Mouse (Mus musculus): Measurements from ENCODE around the gene Celf1. TPM values are rescaled to one million over a fixed set of nuclear protein-coding genes. Genes with fewer than 3 reads are reported as not detected.

Celf1 gene
- polyA plus RNA-seq (2015; fragmentation: Illumina TruSeq; extraction: RNeasy Lipid Tissue Mini Kit (QIAGEN cat#74804); ENCODE audit: insufficient read depth, low read depth, low replicate concordance) = 10.2 TPM

DNA sequence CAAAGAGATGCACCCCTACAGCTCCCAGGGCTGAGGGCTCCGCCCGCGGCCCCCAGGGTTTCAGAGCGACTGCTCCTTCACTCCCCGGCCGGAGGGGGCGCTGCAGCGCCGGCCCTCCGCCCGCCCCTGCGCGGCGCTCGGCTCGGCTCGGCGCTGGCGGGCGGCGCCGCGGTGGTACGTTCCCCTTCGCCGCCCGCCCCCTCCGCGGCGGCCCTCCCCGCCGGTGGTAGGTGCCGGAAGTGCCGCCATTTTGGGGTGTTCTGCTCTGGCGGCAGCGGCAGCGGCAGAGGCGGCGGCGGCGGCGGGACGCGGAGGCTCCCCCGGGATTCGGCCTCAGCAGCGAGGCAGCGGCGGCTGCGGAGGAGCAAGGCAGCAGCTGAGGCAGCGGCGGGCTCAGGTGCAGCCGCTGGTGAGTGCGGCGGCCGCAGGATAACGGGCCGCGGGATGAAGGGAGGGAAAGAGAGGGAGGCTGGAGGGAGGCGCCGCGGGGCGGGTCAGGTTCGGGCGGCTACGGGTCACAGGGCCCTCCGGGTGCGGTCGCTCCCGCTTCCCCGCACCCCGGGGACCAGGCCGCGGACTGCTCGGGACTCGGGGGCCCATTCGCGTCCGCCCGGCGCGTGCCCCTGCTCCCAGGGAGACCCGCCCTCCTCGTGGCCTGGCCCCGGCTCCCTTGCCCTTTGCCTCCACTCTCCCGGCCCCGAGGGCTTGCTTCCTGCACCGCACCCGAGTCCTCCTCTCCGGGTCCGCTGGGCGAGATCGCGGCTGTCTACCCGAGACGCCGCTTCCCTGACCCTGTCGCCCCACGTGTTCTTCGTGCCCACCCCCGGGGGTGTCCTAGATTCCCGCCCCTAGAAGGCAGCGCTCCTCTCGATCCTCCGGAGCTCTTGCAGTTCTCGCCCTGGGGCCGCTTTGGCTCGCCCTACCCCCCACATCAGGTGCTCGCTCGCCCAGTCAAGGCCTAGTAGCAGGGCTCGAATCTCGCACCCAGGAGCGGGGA lies at the start of gene Celf1:
Celf1 (plus strand) TSS at position 150 of the 997 bp plus-strand sequence.

GRCm38 (mm10) chr2:90904076-90904855 lies 35.9 kb upstream of the Celf1 start, which contains the start of the genes Kbtbd4 and Ndufs3:
TSS of gene Kbtbd4 (plus strand) at chr2:90904740.
TSS of gene Ndufs3 (minus strand) at chr2:90904827.

GRCm38 (mm10) chr2:91035385-91035784 lies 95.2 kb downstream of the Celf1 start, which contains the start of gene Rapsn:
TSS of gene Rapsn (plus strand) at chr2:91035620.

GRCm38 (mm10) chr2:91053934-91054382 lies 113.8 kb downstream of the Celf1 start, which contains the start of gene Psmc3:
TSS of gene Psmc3 (plus strand) at chr2:91054009.

Other genes with a start within 250 kb of the Celf1 start
- gene Fnbp4, start 195.0 kb upstream of the Celf1 start, polyA plus RNA-seq (2015; fragmentation: Illumina TruSeq; extraction: RNeasy Lipid Tissue Mini Kit (QIAGEN cat#74804); ENCODE audit: insufficient read depth, low read depth, low replicate concordance) = 17.3 TPM
- 0.30 TPM for gene Agbl2, start 157.7 kb upstream of the Celf1 start, polyA plus RNA-seq (2015; fragmentation: Illumina TruSeq; extraction: RNeasy Lipid Tissue Mini Kit (QIAGEN cat#74804); ENCODE audit: insufficient read depth, low read depth, low replicate concordance)
- gene Mtch2, start 93.2 kb upstream of the Celf1 start, polyA plus RNA-seq (2015; fragmentation: Illumina TruSeq; extraction: RNeasy Lipid Tissue Mini Kit (QIAGEN cat#74804); ENCODE audit: insufficient read depth, low read depth, low replicate concordance) = 23.2 TPM
- 0.66 TPM for gene C1qtnf4, start 54.5 kb upstream of the Celf1 start, polyA plus RNA-seq (2015; fragmentation: Illumina TruSeq; extraction: RNeasy Lipid Tissue Mini Kit (QIAGEN cat#74804); ENCODE audit: insufficient read depth, low read depth, low replicate concordance)
- 2.6 TPM for gene Kbtbd4, start 35.6 kb upstream of the Celf1 start, polyA plus RNA-seq (2015; fragmentation: Illumina TruSeq; extraction: RNeasy Lipid Tissue Mini Kit (QIAGEN cat#74804); ENCODE audit: insufficient read depth, low read depth, low replicate concordance)
- gene Ndufs3, start 35.6 kb upstream of the Celf1 start, polyA plus RNA-seq (2015; fragmentation: Illumina TruSeq; extraction: RNeasy Lipid Tissue Mini Kit (QIAGEN cat#74804); ENCODE audit: insufficient read depth, low read depth, low replicate concordance) = 43.7 TPM
- gene Rapsn, start 95.2 kb downstream of the Celf1 start, polyA plus RNA-seq (2015; fragmentation: Illumina TruSeq; extraction: RNeasy Lipid Tissue Mini Kit (QIAGEN cat#74804); ENCODE audit: insufficient read depth, low read depth, low replicate concordance) = not detected
- 33.6 TPM for gene Psmc3, start 113.6 kb downstream of the Celf1 start, polyA plus RNA-seq (2015; fragmentation: Illumina TruSeq; extraction: RNeasy Lipid Tissue Mini Kit (QIAGEN cat#74804); ENCODE audit: insufficient read depth, low read depth, low replicate concordance)
- gene Slc39a13, start 130.0 kb downstream of the Celf1 start, polyA plus RNA-seq (2015; fragmentation: Illumina TruSeq; extraction: RNeasy Lipid Tissue Mini Kit (QIAGEN cat#74804); ENCODE audit: insufficient read depth, low read depth, low replicate concordance) = 20.6 TPM
- 1.9 TPM for gene Spi1, start 142.0 kb downstream of the Celf1 start, polyA plus RNA-seq (2015; fragmentation: Illumina TruSeq; extraction: RNeasy Lipid Tissue Mini Kit (QIAGEN cat#74804); ENCODE audit: insufficient read depth, low read depth, low replicate concordance)
- not detected for gene Mybpc3, start 177.8 kb downstream of the Celf1 start, polyA plus RNA-seq (2015; fragmentation: Illumina TruSeq; extraction: RNeasy Lipid Tissue Mini Kit (QIAGEN cat#74804); ENCODE audit: insufficient read depth, low read depth, low replicate concordance)
- 16.6 TPM for gene Madd, start 243.5 kb downstream of the Celf1 start, polyA plus RNA-seq (2015; fragmentation: Illumina TruSeq; extraction: RNeasy Lipid Tissue Mini Kit (QIAGEN cat#74804); ENCODE audit: insufficient read depth, low read depth, low replicate concordance)

All from pancreas, adult 10 weeks (tissue).